Mouse (Mus musculus): ENCODE results near the gene 1700042G07Rik. TPM values are rescaled to one million over a fixed set of nuclear protein-coding genes. Genes with fewer than 3 reads are reported as not detected.

Gene 1700042G07Rik
- not detected in 2 replicates for polyA plus RNA-seq (2015; fragmentation: Nextera tagmentation; extraction: Ambion mirVana)

DNA sequence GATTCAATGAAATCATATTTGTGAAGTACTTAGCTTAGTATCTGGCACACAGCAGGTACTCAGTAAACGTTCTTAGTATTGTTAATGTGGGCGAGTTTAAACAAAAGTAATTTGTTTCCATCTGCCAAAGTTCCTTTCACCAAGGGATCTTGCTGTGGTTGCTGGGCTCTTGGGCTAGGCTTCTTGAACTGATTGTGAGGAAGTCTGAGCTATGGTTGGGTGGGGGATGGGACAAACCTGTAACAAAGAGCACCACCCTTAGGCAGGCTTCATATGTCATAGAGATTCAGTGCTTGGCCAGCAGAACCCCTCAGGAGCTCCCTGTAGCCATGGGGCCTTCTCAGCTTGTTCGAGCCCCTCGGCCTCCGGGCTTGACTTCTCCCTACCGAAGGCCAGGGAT is at the start of gene 1700042G07Rik, which contains the start of gene Gm49337:
TSS of gene 1700042G07Rik (plus strand) at position 301 of the 400 bp plus-strand sequence.
TSS of gene Gm49337 (plus strand) at position 313 of the 400 bp plus-strand sequence.
- H3K36me3 ChIP-seq (ENCODE audit: control insufficient read depth, insufficient read depth, low read length): no peaks in the 10 kb centered on the region
- H3K27me3 ChIP-seq (ENCODE audit: control insufficient read depth, insufficient read depth, low read depth, low read length): no peaks in the 10 kb centered on the region
- no peak within 1 kb of the TSS for H3K4me3 ChIP-seq (ENCODE audit: low read length)
- 81% methylated on average over 6 of the region's 6 CpGs for WGBS
- peaks cover 33% of the 10 kb centered on the region for H3K4me1 ChIP-seq (replicated peaks; ENCODE audit: control insufficient read depth, insufficient read depth, low read length)
- no peak for ATAC-seq (ENCODE audit: low read depth)
- H3K4me2 ChIP-seq (ENCODE audit: low read depth, low read length): no peak within 1 kb of the TSS
- H3K27ac ChIP-seq (ENCODE audit: low read length): no peak within 1 kb of the TSS
- no peak within 1 kb of the TSS for H3K9ac ChIP-seq (ENCODE audit: low read length)
- no peaks in the 10 kb centered on the region for H3K9me3 ChIP-seq (ENCODE audit: control insufficient read depth, low read length)

DNA sequence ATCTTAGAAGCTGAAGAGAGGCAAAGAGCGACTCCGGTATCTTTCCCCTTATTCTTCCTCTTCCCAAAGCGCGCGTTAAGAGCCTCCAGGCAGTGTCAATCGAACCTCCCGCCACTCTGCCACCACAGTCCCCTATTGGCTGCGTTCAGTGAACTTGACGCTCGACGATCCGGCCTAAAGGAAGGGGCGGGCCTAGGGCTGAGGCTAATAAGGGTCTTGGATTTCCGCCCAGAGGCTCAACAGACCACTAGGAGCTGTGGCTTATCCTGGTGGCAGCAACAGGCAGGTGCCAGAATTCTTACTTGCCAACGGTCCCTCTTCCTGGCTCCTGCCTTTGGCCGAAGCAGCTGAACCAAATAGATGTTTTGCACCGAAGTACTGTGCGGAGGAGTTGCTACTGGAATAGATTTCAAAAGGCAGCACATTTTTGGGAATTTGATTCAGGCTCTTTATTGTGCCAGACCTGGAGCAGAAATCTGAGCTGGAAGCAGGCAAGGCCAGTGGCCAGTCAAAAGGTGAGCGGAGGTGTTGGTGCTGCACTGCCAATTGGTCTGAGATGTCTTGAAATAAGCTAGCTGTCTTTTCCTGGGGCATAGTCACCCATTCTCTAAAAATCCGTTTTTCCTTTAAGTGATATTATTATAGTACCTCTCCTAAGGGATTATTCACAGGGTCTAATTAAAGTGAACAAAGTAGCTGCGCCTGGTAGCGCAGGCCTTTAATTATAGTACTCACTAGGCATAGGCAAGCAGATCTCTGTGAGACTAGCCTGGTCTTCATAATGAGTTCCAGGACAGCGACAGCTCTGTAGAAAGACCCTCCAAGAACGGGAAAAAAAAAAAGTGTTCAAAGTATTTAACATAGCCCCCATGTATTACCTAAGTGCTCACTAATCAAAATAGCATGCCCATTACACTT is 49.3 kb upstream of the 1700042G07Rik start, which contains the start of the genes Rad54l and Pomgnt1:
TSS of gene Rad54l (minus strand) at position 89 of the 918 bp plus-strand sequence.
TSS of gene Pomgnt1 (plus strand) at position 239 of the 918 bp plus-strand sequence.
- Histone ChIP-seq H3K4me3 (ENCODE audit: low read length) (peak within 1 kb of the TSS; percentile 57), H3K27ac (ENCODE audit: low read length) (peak within 1 kb of the TSS; percentile 60), H3K36me3 (ENCODE audit: control insufficient read depth, insufficient read depth, low read length) (no peaks in the 10 kb centered on the region), H3K9ac (ENCODE audit: low read length) (peak within 1 kb of the TSS; percentile 72), H3K4me1 (replicated peaks; ENCODE audit: control insufficient read depth, insufficient read depth, low read length) (peaks cover 9% of the 10 kb centered on the region), H3K4me2 (ENCODE audit: low read depth, low read length) (peak within 1 kb of the TSS; percentile 61), H3K27me3 (ENCODE audit: control insufficient read depth, insufficient read depth, low read depth, low read length) (no peaks in the 10 kb centered on the region), H3K9me3 (ENCODE audit: control insufficient read depth, low read length) (no peaks in the 10 kb centered on the region)
- 4% methylated on average over 24 of the region's 24 CpGs for WGBS
- ATAC-seq (ENCODE audit: low read depth): peak; percentile 99

DNA sequence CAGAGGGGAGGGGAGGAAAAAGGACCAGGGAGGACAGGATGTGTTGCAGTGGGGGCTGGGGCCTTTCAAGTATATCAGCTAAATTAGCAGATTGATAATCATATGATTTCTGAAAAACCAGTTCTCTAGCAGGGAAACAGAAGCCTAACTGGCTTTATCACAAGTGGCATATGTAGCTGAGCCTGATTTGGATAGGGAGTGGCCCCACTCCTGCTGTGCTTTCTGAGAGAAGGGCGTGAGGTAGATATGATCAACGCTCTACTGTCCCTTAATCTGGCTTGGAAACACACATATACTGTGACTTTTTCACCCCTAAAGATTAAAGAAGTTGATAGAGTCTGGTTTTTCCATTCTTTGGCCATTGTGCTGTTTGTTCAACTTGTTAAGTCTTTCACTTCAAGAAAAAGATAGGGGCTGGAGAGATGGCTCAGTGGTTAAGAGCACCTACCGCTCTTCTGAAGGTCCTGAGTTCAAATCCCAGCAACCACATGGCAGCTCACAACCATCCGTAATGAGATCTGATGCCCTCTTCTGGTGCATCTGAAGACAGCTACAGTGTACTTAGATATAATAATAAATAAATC is 47.3 kb upstream of the 1700042G07Rik start:
- no peak for ATAC-seq (ENCODE audit: low read depth)
- H3K27me3 ChIP-seq (ENCODE audit: control insufficient read depth, insufficient read depth, low read depth, low read length): no peaks in the 10 kb centered on the region
- 85% methylated on average over 4 of the region's 4 CpGs for WGBS
- no peak overlapping the region for H3K4me3 ChIP-seq (ENCODE audit: low read length)
- H3K4me2 ChIP-seq (ENCODE audit: low read depth, low read length): no peak overlapping the region
- no peaks in the 10 kb centered on the region for H3K9me3 ChIP-seq (ENCODE audit: control insufficient read depth, low read length)
- H3K36me3 ChIP-seq (ENCODE audit: control insufficient read depth, insufficient read depth, low read length): no peaks in the 10 kb centered on the region
- peaks cover 9% of the 10 kb centered on the region for H3K4me1 ChIP-seq (replicated peaks; ENCODE audit: control insufficient read depth, insufficient read depth, low read length)
- no peak overlapping the region for H3K9ac ChIP-seq (ENCODE audit: low read length)
- no peak overlapping the region for H3K27ac ChIP-seq (ENCODE audit: low read length)

DNA sequence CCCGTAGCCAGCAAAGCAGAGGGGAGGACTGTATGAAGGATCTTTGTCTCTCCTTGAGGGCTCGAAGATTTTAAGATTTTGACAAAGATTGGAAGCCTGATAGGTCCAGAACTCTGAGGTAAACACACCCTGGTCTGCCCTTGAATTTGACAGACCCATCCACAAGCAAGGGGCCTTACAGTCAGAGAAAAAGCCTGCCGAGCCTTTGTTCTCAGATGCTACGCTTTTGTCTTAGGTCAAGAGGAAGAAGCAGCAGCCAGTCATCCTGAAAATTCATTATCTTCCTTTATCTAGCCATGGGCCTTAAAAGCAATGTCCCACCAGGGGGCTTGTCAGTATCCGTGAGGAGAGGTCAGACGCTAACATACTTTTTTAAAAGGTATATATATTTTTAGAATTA is 45.2 kb upstream of the 1700042G07Rik start:
- Histone ChIP-seq H3K4me2 (ENCODE audit: low read depth, low read length) (no peak overlapping the region), H3K4me1 (replicated peaks; ENCODE audit: control insufficient read depth, insufficient read depth, low read length) (peaks cover 6% of the 10 kb centered on the region), H3K4me3 (ENCODE audit: low read length) (no peak overlapping the region), H3K27me3 (ENCODE audit: control insufficient read depth, insufficient read depth, low read depth, low read length) (no peaks in the 10 kb centered on the region), H3K27ac (ENCODE audit: low read length) (no peak overlapping the region), H3K9ac (ENCODE audit: low read length) (no peak overlapping the region), H3K36me3 (ENCODE audit: control insufficient read depth, insufficient read depth, low read length) (no peaks in the 10 kb centered on the region), H3K9me3 (ENCODE audit: control insufficient read depth, low read length) (no peaks in the 10 kb centered on the region)
- no peak for ATAC-seq (ENCODE audit: low read depth)
- 74% methylated on average over 6 of the region's 6 CpGs for whole genome bisulfite sequencing

DNA sequence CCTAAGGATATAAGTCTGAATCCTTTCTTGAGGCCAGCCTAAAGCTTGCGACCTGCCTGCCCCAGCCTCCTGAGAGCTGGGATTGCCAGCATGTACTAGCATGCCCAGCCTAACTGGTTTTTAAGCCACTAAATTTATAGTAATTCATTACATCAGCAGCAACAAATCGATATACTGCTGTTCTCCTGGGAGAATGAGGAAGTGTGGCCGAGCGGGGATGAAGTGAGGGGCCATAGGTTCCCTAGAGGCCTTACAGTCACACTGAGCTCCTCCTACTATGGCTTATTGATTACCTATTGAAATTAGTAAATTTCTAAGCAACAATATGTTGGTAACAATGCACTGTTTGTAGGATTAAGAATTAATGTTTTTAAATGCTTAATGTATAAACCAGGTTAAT is 40.0 kb upstream of the 1700042G07Rik start:
- WGBS: 85% methylated on average over 4 of the region's 4 CpGs
- no peaks in the 10 kb centered on the region for H3K4me1 ChIP-seq (replicated peaks; ENCODE audit: control insufficient read depth, insufficient read depth, low read length)
- no peaks in the 10 kb centered on the region for H3K36me3 ChIP-seq (ENCODE audit: control insufficient read depth, insufficient read depth, low read length)
- H3K4me2 ChIP-seq (ENCODE audit: low read depth, low read length): no peak overlapping the region
- H3K4me3 ChIP-seq (ENCODE audit: low read length): no peak overlapping the region
- no peak overlapping the region for H3K27ac ChIP-seq (ENCODE audit: low read length)
- no peaks in the 10 kb centered on the region for H3K27me3 ChIP-seq (ENCODE audit: control insufficient read depth, insufficient read depth, low read depth, low read length)
- no peak overlapping the region for H3K9ac ChIP-seq (ENCODE audit: low read length)
- no peak for ATAC-seq (ENCODE audit: low read depth)
- no peaks in the 10 kb centered on the region for H3K9me3 ChIP-seq (ENCODE audit: control insufficient read depth, low read length)

DNA sequence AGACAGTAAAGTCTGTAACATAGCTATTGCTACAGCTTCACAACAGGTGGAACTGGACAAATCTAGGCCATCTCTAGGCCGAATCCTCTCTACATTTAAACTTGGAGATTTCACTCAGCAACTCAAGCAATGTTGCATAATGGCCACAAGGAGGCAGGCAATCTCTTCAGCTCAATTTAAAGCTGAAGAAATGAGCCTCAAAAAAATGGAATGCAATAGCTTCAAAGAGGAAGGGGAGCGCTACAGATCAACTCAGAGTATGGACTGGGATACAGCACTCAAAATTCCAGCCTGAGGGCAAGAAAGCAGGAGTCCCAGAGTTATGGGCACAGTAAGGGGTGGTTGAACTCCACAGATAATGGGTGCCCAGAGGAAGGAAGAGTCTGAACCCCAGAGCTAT is 38.2 kb upstream of the 1700042G07Rik start:
- H3K9me3 ChIP-seq (ENCODE audit: control insufficient read depth, low read length): no peaks in the 10 kb centered on the region
- ATAC-seq (ENCODE audit: low read depth): peak; percentile 43; the same call in 1 of the 2 replicates
- no peaks in the 10 kb centered on the region for H3K4me1 ChIP-seq (replicated peaks; ENCODE audit: control insufficient read depth, insufficient read depth, low read length)
- WGBS: 19% methylated on average over 2 of the region's 2 CpGs
- no peaks in the 10 kb centered on the region for H3K36me3 ChIP-seq (ENCODE audit: control insufficient read depth, insufficient read depth, low read length)
- H3K9ac ChIP-seq (ENCODE audit: low read length): no peak overlapping the region
- no peak overlapping the region for H3K27ac ChIP-seq (ENCODE audit: low read length)
- no peak overlapping the region for H3K4me3 ChIP-seq (ENCODE audit: low read length)
- no peak overlapping the region for H3K4me2 ChIP-seq (ENCODE audit: low read depth, low read length)
- H3K27me3 ChIP-seq (ENCODE audit: control insufficient read depth, insufficient read depth, low read depth, low read length): no peaks in the 10 kb centered on the region

DNA sequence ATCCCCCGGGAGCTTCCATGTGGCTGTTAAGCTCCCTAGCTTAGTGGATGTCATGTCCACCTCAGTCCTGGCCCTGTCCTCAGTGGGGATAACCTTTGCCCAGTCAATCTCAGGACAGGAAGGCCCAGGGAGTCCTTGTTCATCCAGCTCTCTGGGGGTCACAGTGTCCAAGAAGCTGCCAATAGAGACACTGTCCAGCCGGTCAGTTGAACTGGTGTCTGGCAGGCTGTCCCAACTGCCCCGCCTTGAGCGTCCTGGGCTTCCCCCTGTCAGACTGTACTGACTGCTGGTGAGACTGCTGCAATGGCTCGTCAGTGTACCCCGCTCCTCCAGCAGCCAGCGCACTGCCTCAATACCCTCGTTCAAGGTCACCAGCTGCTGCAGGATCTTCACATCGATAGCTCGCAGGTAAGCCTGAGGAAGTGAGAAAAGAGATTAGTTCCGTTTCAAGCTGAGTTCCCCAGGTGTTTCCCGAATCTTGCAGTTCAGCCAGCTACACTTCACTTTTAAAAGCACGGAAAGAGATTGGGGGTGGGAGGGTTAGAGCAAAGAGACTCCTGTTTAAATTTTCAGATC is 35.7 kb upstream of the 1700042G07Rik start:
- no peaks in the 10 kb centered on the region for H3K9me3 ChIP-seq (ENCODE audit: control insufficient read depth, low read length)
- H3K27ac ChIP-seq (ENCODE audit: low read length): no peak overlapping the region
- WGBS: 48% methylated on average over 13 of the region's 13 CpGs
- H3K4me1 ChIP-seq (replicated peaks; ENCODE audit: control insufficient read depth, insufficient read depth, low read length): no peaks in the 10 kb centered on the region
- no peaks in the 10 kb centered on the region for H3K27me3 ChIP-seq (ENCODE audit: control insufficient read depth, insufficient read depth, low read depth, low read length)
- H3K9ac ChIP-seq (ENCODE audit: low read length): no peak overlapping the region
- H3K4me2 ChIP-seq (ENCODE audit: low read depth, low read length): no peak overlapping the region
- H3K4me3 ChIP-seq (ENCODE audit: low read length): no peak overlapping the region
- no peaks in the 10 kb centered on the region for H3K36me3 ChIP-seq (ENCODE audit: control insufficient read depth, insufficient read depth, low read length)
- no peak for ATAC-seq (ENCODE audit: low read depth)

DNA sequence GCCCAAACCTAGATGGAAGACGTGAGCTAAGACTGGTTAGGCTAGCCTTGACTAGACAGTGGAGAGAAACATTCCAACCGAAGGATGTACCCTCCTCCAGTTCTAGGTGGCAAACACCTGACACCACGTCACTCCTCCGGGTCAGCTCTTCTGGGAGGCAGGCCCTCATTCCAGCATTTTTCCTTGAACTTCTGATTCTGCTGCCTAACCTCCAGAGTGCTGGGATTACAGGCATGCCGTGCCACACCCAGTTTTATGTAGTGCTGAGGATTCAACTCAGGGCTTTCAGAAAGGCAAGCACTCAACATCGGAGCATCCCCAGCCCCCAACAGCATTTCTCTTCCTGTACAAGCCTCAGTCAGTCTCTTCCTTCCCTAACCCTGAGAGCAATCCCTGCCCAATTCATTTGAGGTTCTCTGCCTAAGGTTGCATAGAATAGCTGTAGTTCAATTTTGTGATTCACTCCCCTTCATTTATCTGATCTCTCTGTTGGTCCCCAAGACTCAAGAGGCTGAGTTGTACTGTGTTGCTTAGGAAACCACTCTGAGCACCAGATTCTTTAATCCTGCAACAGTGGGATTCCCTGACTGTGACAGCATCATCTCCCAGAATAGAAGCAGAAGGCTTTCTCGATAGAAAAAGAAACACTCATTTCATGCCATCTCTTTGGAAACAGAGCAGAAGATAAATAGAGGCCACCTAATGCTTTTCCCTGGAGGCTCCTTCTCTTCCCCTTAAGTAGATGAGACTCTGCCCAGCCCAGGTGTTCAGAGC is 32.2 kb upstream of the 1700042G07Rik start:
- no peak overlapping the region for H3K9ac ChIP-seq (ENCODE audit: low read length)
- H3K4me2 ChIP-seq (ENCODE audit: low read depth, low read length): no peak overlapping the region
- peaks cover 11% of the 10 kb centered on the region for H3K4me1 ChIP-seq (replicated peaks; ENCODE audit: control insufficient read depth, insufficient read depth, low read length)
- no peak overlapping the region for H3K4me3 ChIP-seq (ENCODE audit: low read length)
- WGBS: 74% methylated on average over 7 of the region's 7 CpGs
- H3K36me3 ChIP-seq (ENCODE audit: control insufficient read depth, insufficient read depth, low read length): no peaks in the 10 kb centered on the region
- ATAC-seq (ENCODE audit: low read depth): no peak
- H3K9me3 ChIP-seq (ENCODE audit: control insufficient read depth, low read length): no peaks in the 10 kb centered on the region
- no peaks in the 10 kb centered on the region for H3K27me3 ChIP-seq (ENCODE audit: control insufficient read depth, insufficient read depth, low read depth, low read length)
- no peak overlapping the region for H3K27ac ChIP-seq (ENCODE audit: low read length)
